Mouse (Mus musculus) left cerebral cortex, adult 2 months (tissue): ENCODE results near the gene Stab1. TPM values are rescaled to one million over a fixed set of nuclear protein-coding genes. Genes with fewer than 3 reads are reported as not detected.

ENCODE experiments used
- DNase-seq, 2 experiments: peaks; one replicate each; pipeline ENCODE4 v3.0.0; 2021 to 2022; ENCODE audit warnings: low spot score in 2 of 2, mixed read lengths in 1 of 2; ENCODE audit errors: extremely low spot score in 1 of 2
- H3K27ac ChIP-seq: fragments of 200-600 bp; 2 replicates; pipeline ENCODE4 v1.8.1; 2022
- H3K4me3 ChIP-seq: fragments of 200-600 bp; 2 replicates; pipeline ENCODE4 v1.8.1; 2022
- CTCF ChIP-seq: fragments of 200-600 bp; IDR thresholded peaks from 2 replicates; pipeline ENCODE4 v1.8.1; 2022; ENCODE audit warnings: antibody characterized with exemption, mild to moderate bottlenecking, moderate library complexity
- intact Hi-C: fragments of 180-260 bp; cut with DNase I; formaldehyde crosslinking; loops from one replicate; pipeline ENCODE4 v1.15.1; 2025
- total RNA-seq, 2 experiments: library from RNA; stranded (reverse); gene quantifications; 2 replicates each; pipeline ENCODE4 v1.2.3; 2021

Gene Stab1
- total RNA-seq, 2 experiments from 2014 or later, result 21.2 to 29.4 TPM

GRCm38 (mm10) chr14:31134015-31135000, 34.1 kb downstream of the Stab1 start:
- intact Hi-C loops, result loop anchor here (5.0 kb wide), 1 partner anchor 63 kb away; no protein-coding TSS in a partner anchor
- no peak overlapping the region for H3K27ac ChIP-seq

DNA sequence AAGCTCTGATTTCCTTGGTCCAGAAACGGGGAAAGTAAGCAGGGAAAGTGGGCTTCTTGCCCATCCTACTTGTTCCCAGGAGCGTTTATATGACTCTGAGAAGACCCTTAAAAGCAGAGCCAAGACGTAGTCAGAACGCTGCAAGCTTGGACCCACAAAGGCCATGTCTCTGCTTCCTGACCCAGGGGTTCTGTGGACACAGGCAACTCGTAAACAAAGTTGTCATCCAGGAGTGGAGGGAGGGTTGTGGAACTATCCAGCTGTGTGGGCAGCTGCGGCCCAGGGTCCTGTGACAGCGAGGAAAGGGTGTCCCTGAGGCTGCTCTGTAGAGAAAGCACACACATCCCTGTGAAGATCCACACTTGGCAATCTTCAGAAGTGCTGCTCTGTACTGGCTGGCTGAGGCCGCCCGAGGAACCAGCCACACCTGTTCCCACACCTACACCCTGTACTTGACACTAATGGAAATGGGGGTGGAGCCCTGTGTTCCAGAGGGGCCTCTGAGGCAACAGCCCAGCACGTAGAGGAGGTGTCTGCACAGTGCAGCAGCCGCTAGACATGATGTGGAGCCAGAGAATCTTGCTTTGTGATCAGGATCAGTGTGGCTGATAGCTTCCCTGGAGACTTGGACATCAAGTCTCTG, 35.3 kb downstream of the Stab1 start:
- Histone ChIP-seq H3K27ac (no peak overlapping the region), H3K4me3 (no peak overlapping the region)
- intact Hi-C loops, result loop anchor here (5.0 kb wide), 1 partner anchor 64 kb away; no protein-coding TSS in a partner anchor
- TF ChIP-seq CTCF, result no peak
- no peak for DNase-seq

More at GRCm38 (mm10) chr14:31134015-31135000, 34.1 kb downstream of the Stab1 start:
- DNase-seq, result no peak
- H3K4me3 ChIP-seq, result no peak overlapping the region
- TF ChIP-seq CTCF, result no peak

- no peak for TF ChIP-seq CTCF
- DNase-seq, result no peak
- intact Hi-C loops, result loop anchor here (5.0 kb wide), 1 partner anchor 65 kb away; no protein-coding TSS in a partner anchor
- Histone ChIP-seq H3K27ac (no peak overlapping the region), H3K4me3 (no peak overlapping the region)
These were observed 35.9 kb downstream of the Stab1 start for GRCm38 (mm10) chr14:31132491-31132975.

DNA sequence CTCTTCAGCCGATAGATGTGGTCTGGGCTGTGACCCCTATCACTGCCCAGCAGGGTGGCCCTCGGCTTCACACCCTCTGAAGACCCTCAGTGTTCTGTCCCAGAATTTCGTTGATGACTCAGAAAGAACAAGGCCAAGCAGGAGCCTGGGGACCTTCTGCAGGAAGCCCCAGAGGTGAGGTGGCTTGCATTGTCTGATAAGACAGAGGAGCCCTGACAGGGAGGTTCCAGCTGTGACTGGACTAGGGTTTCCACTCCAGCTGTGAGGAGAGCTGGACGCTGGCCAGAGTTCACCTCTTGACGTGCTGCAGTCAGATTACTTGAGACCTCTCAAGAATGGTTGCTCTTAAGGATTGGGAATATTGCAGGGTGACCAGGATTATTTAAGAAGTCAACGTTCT, 36.4 kb downstream of the Stab1 start:
- Histone ChIP-seq H3K27ac (no peak overlapping the region), H3K4me3 (no peak overlapping the region)
- intact Hi-C loops, result loop anchor here (5.0 kb wide), 1 partner anchor 65 kb away; no protein-coding TSS in a partner anchor
- no peak for DNase-seq
- TF ChIP-seq CTCF, result no peak

DNA sequence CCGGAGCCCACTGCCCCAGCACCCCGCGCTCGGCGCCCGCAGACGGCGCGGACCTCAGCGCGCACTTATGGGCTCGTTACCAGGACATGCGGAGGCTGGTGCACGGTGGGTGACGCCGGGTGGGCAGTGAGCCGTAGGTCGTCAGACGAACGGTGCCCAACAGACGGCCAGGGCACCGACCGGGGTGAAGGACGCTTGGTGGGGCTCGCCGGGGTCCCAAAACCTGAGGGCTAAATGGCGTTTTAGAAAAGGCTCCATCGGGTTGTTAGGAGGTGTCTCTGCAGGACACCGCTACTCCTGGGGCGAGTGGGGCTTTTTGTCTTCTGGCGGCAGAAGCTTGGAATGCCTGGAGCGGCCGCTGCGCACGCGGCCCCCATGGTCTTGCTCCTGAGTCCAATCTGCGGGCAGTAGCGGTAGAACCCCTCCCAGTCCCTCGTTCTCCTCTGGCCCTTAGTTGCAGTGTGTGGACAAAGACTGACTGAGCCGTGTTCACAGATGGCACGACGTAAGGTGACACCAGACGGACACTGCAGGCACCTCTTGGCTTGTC, 37.1 kb downstream of the Stab1 start:
- no peak for TF ChIP-seq CTCF
- intact Hi-C loops, result loop anchor here (5.0 kb wide), 1 partner anchor 66 kb away; no protein-coding TSS in a partner anchor
- Histone ChIP-seq H3K27ac (no peak overlapping the region), H3K4me3 (peak overlapping the region; percentile 45)
- no peak for DNase-seq

DNA sequence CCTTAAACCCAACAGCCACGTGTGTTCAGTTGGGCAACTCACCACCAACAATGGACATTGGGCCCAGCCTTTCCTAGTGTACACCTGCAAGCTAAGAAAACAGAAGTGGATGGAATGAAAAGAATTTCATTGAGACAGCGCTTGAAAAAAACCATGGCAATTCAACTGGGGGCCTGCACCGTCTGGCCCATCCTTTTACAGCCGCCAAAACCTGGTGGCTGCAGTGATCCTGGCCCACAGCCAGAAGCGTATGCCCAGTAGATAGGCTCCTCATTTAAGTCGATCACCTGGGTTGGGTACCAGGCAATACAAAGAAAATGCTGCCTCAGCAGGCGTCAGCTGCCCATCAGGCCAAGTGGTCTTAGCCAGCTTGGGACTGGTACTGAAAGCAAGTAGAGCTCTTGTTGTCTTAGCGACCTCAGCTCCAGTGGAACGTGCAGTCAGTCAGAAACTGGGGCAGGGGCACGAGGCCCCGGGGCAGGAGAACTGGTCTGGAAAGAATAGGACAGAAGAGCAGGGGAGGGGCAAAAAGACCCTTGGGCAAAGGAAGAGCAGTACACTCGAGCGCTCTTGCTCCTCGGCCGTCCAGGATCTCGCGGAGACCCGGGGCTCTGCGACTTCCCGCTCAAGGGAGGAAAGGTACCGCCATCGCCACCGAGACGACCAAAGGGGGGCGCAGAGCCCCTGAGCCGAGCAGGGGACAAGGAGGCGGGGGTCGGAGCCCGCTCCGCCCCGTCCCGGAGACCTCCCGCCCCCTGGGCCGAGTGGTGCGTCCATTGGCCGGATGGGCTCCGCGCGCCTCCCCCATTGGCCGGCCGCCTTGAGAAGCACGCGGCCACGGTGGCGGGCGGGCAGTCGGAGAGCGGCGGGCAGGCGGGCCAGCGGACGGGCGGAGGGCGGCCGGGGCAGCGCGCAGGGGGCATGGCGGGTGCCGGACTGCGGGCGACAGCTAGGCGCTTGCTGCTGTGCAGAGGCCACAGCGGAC, 37.9 kb downstream of the Stab1 start, which contains the start of gene Nt5dc2:
Nt5dc2 (plus strand) TSS at position 818 of the 985 bp plus-strand sequence.
- no peak within 1 kb of the TSS; the same call in 1 of the 2 replicates for H3K27ac ChIP-seq
- H3K4me3 ChIP-seq, result peak within 1 kb of the TSS; percentile 45
- no peak; the same call in 1 of the 2 replicates for TF ChIP-seq CTCF
- DNase-seq, result peak; percentile 66 to 71
- intact Hi-C loops, result loop anchor here (5.0 kb wide), 1 partner anchor 67 kb away; no protein-coding TSS in a partner anchor

DNA sequence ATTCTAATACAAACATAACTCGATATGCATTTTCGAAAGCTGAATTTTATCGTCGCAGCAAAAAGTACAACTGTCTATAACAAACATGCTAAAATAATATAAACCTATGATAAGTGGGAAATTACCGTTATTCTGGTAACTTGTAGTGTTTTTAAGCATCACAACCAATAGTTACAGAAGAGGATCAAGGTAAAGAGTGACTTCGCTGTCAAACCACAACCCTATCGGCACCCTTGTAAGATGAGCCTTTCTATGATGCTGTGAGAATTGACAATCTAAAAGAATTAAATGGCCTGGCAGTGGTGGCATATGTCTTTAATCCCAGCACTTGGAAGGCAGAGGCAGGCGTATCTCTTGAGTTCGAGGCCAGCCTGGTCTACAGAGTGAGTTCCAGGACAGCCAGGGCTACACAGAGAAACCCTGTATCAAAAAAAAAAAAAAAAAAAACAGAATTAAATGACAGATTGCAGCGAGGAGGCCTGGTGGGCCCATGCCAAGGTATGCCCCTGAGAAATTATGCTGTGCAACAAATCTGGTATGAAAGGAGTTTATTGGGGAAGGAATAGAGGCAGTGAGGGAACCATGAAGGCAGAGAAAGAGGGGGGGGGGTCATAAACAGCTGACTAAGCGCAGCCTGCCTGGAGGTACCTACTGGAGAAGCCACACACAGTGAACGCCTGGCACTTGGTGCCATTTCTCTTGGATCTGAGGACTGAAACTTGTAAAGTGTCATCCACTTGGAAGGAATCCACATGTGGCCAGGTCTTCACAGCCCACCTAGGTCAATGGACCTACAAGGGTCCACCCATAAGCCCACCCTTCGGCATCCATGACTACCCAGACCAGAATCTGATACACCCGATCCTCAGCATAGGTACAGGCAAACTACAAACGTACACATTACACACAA, 38.9 kb downstream of the Stab1 start:
- intact Hi-C loops, result loop anchor here (5.0 kb wide), 1 partner anchor 68 kb away; no protein-coding TSS in a partner anchor
- TF ChIP-seq CTCF, result no peak
- Histone ChIP-seq H3K27ac (peak overlapping the region; percentile 13; the same call in 1 of the 2 replicates), H3K4me3 (peak overlapping the region; percentile 95)
- DNase-seq, result no peak

DNA sequence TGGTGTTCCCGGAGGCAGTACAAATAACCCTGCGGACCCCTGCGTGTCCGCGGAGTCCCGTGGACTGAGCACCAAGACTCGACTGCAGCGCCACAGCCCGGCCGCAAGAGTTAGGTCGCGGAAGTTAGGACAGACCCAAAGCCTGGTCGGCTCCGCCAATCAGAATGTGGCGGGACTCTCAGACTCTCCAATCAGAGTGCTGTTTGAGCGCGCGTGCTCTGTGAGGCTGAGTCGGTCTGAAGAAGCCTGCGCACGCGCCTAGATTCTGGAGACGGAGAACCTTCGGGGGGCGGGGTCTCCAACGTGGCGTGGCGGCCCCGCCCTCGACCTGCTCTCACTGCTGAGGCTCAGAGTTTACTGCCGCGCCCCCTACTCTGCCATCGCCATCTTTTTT, 39.6 kb downstream of the Stab1 start, which contains the start of gene Smim4:
Smim4 (minus strand) TSS at position 131 of the 394 bp plus-strand sequence.
- H3K27ac ChIP-seq, result peak within 1 kb of the TSS; percentile 86
- peak; percentile 93 to 96 for DNase-seq
- intact Hi-C loops, result no loop called here
- H3K4me3 ChIP-seq, result peak within 1 kb of the TSS; percentile 95
- peak; percentile 56 for TF ChIP-seq CTCF

DNA sequence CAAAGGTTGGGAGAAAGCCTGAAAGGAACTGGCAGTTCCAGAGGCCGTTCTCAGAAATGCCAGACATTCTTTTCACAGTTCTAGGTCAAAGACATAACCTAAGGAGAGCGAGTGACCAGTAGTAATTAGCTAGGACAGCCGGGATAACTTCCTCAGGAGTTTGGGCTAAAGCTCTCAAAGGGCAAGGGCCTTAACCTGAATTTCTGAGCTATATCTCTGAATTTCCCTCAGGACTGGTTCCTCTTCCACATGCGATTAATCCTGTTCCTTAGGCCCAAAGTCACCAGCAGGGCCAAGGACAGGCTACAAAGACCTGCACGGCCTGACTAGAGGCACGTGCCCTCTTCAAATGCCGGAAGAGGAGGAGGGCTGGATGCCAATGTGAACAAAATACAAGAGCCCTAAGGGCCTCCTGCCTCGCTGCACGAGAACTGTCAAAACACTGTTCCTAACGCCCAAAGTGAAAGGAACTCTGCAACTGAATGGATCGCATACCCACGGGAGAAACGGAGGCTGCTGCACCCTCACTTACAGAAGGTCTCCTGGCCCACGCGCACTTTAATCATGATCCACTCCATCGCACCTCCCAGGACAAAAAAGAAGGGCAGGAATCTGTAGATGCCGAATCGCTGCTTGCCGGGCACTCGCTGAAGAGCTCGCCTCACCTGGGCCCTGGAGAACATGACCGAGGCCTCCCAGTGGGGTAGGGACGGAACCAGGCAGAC, 40.2 kb downstream of the Stab1 start:
- peak overlapping the region; percentile 86 for H3K27ac ChIP-seq
- intact Hi-C loops, result no loop called here
- no peak for DNase-seq
- H3K4me3 ChIP-seq, result peak overlapping the region; percentile 95
- TF ChIP-seq CTCF, result no peak
